In genomic region chr11:62455193-62455592, GRCm38 (mm10) we compare ENCODE assay signal across 10 mouse cellular contexts. TPM values are rescaled to one million over a fixed set of nuclear protein-coding genes. Genes with fewer than 3 reads are reported as not detected.
DNase-seq lines count a peak whose midpoint lies in the region; ATAC-seq and TF ChIP-seq lines count a peak whose summit lies in the region.
"Had no signal": no experiment of that assay in that cellular context is flagged by ENCODE, and none has a peak within 500 bp of the region (broad histone marks: within the 10 kb centered on the region; RNA-seq: fewer than 3 reads in every experiment).

No protein-coding gene starts in this region.

- no peak for TF ChIP-seq RAD21 in MEL (IDR thresholded peaks at IDR 0.05; ENCODE audit: low read depth, low read length)

- H3K9ac ChIP-seq in kidney, embryonic 14.5 days (ENCODE audit: low read depth, low read length): no peak overlapping the region
- H3K9ac ChIP-seq in MEL (ENCODE audit: control insufficient read depth, low read depth, low read length, poor library complexity, severe bottlenecking): peak overlapping the region; percentile 30; the same call in 1 of the 2 replicates
- H3K9ac ChIP-seq in hindbrain, embryonic 14.5 days: 0 out of 2 replicates have a peak overlapping the region, but pooled peaks have one; percentile 96
- H3K9ac ChIP-seq in midbrain, embryonic 13.5 days (replicated peaks): no peak overlapping the region

- peak overlapping the region; percentile 95; the same call in 1 of the 2 replicates for H3K4me3 ChIP-seq in kidney, embryonic 14.5 days (ENCODE audit: low read length)
- peak overlapping the region in 1 of 2 experiments; percentile 93; a peak in 2 of 4 replicates for H3K4me3 ChIP-seq in MEL (ENCODE audit: control insufficient read depth in 1 of 2, insufficient read depth in 1 of 2, low read depth in 2 of 2, low read length in 2 of 2)
- H3K4me3 ChIP-seq in hindbrain, embryonic 14.5 days (replicated peaks; ENCODE audit: low read length): peak overlapping the region; percentile 94; the same call in 1 of the 2 replicates
- H3K4me3 ChIP-seq in midbrain, embryonic 13.5 days (replicated peaks): peak overlapping the region; percentile 91; the same call in 1 of the 2 replicates

- peak in 1 of 2 experiments; percentile 37; a peak in 1 of 4 replicates for TF ChIP-seq EP300 in MEL (IDR thresholded peaks at IDR 0.05; ENCODE audit: low read depth in 1 of 2, low read length in 2 of 2)

- H3K4me2 ChIP-seq in kidney, embryonic 14.5 days (replicated peaks; ENCODE audit: low read depth, low read length): peak overlapping the region; percentile 89; the same call in 1 of the 2 replicates
- peak overlapping the region; percentile 81 for H3K4me2 ChIP-seq in hindbrain, embryonic 14.5 days (replicated peaks)
- H3K4me2 ChIP-seq in midbrain, embryonic 13.5 days (replicated peaks): peak overlapping the region; percentile 76

- ATAC-seq in kidney, embryonic 14.5 days (ENCODE audit: low FRiP score, low TSS enrichment): no peak
- no peak for ATAC-seq in hindbrain, embryonic 14.5 days (ENCODE audit: low FRiP score)
- ATAC-seq in midbrain, embryonic 13.5 days: no peak
- no peak for ATAC-seq in monocyte, adult 5-6 weeks (replicated peaks; ENCODE audit: insufficient number of reproducible peaks, low FRiP score, low TSS enrichment, poor library complexity, severe bottlenecking)

- H3K9me3 ChIP-seq in kidney, embryonic 14.5 days (ENCODE audit: control insufficient read depth, low read length): no peaks in the 10 kb centered on the region
- H3K9me3 ChIP-seq in MEL (replicated peaks; ENCODE audit: insufficient read depth, low read length): no peaks in the 10 kb centered on the region
- H3K9me3 ChIP-seq in hindbrain, embryonic 14.5 days (ENCODE audit: control insufficient read depth, low read length): no peaks in the 10 kb centered on the region
- no peaks in the 10 kb centered on the region for H3K9me3 ChIP-seq in midbrain, embryonic 13.5 days

- no peak for DNase-seq in kidney, adult 18-20 months
- DNase-seq in MEL (ENCODE audit: low read depth, low spot score): peak; percentile 30
- DNase-seq in hindbrain, embryonic 14.5 days (ENCODE audit: low spot score): no peak
- DNase-seq in layer of hippocampus, postnatal 10 days (ENCODE audit: low spot score in 2 of 2): no peak
- no peak for DNase-seq in adipocyte (ENCODE audit: low spot score)
- DNase-seq: cerebellum, postnatal 25 days; kidney, postnatal 14 days had no signal

- H3K36me3 ChIP-seq in kidney, embryonic 14.5 days (ENCODE audit: control insufficient read depth, insufficient read depth, low read length): peaks cover 4% of the 10 kb centered on the region; the same call in 1 of the 2 replicates
- H3K36me3 ChIP-seq in MEL (ENCODE audit: control insufficient read depth in 1 of 2, insufficient read depth in 2 of 2, low read length in 2 of 2): peaks cover 8 to 29% of the 10 kb centered on the region in 2 experiments
- H3K36me3 ChIP-seq in hindbrain, embryonic 14.5 days (replicated peaks; ENCODE audit: control insufficient read depth, insufficient read depth): no peaks in the 10 kb centered on the region
- H3K36me3 ChIP-seq in midbrain, embryonic 13.5 days: no peaks in the 10 kb centered on the region

- TF ChIP-seq POLR2A in MEL (IDR thresholded peaks at IDR 0.05; ENCODE audit: control insufficient read depth in 1 of 2, insufficient read depth in 1 of 2, low read depth in 1 of 2, low read length in 2 of 2, poor library complexity in 1 of 2): no peak

- 0 out of 2 replicates have a peak, but pooled peaks cover 8% of the 10 kb centered on the region for H3K4me1 ChIP-seq in kidney, embryonic 14.5 days (ENCODE audit: control insufficient read depth, insufficient read depth, low read length)
- peaks cover 10 to 14% of the 10 kb centered on the region in 2 experiments for H3K4me1 ChIP-seq in MEL (ENCODE audit: control insufficient read depth in 1 of 2, insufficient read depth in 2 of 2, low read length in 2 of 2)
- peaks cover 17% of the 10 kb centered on the region for H3K4me1 ChIP-seq in hindbrain, embryonic 14.5 days (replicated peaks; ENCODE audit: control insufficient read depth, insufficient read depth, low read length)
- H3K4me1 ChIP-seq in midbrain, embryonic 13.5 days (replicated peaks): peaks cover 22% of the 10 kb centered on the region

- no peak overlapping the region for H3K27ac ChIP-seq in kidney, embryonic 14.5 days (ENCODE audit: low read depth, low read length)
- H3K27ac ChIP-seq in MEL (ENCODE audit: control insufficient read depth, low read depth, low read length): no peak overlapping the region
- no peak overlapping the region for H3K27ac ChIP-seq in hindbrain, embryonic 14.5 days
- no peak overlapping the region for H3K27ac ChIP-seq in midbrain, embryonic 13.5 days

- peaks cover 71% of the 10 kb centered on the region for H3K79me2 ChIP-seq in MEL (ENCODE audit: control insufficient read depth, insufficient read depth, low read length, poor library complexity)

- WGBS in kidney, embryonic 14.5 days: 75% methylated on average over 1 of the region's 1 CpGs
- WGBS in hindbrain, embryonic 14.5 days: 92% methylated on average over 1 of the region's 1 CpGs
- WGBS in midbrain, embryonic 13.5 days: 78% methylated on average over 1 of the region's 1 CpGs

- H3K27me3 ChIP-seq in kidney, embryonic 14.5 days (ENCODE audit: control insufficient read depth, insufficient read depth, low read length): no peaks in the 10 kb centered on the region
- H3K27me3 ChIP-seq in MEL (ENCODE audit: control insufficient read depth in 1 of 2, insufficient read depth in 2 of 2, low read length in 2 of 2): no peaks in the 10 kb centered on the region
- H3K27me3 ChIP-seq in hindbrain, embryonic 14.5 days (ENCODE audit: control insufficient read depth, insufficient read depth, low read length): no peaks in the 10 kb centered on the region
- H3K27me3 ChIP-seq in midbrain, embryonic 13.5 days: no peaks in the 10 kb centered on the region

- no peak for TF ChIP-seq CTCF in MEL (IDR thresholded peaks at IDR 0.05 in 2 of 3, conservative IDR thresholded peaks at IDR 0.05 in 1 of 3; ENCODE audit: control insufficient read depth in 1 of 3, insufficient read depth in 1 of 3, low read depth in 2 of 3, low read length in 3 of 3, poor library complexity in 1 of 3, severe bottlenecking in 1 of 3)

TF ChIP-seq in MEL, 35 proteins besides CTCF, POLR2A, EP300 and RAD21:
- TF ChIP-seq TCF12 (IDR thresholded peaks at IDR 0.05; ENCODE audit: low read depth, low read length) (peak; percentile 19; the same call in 1 of the 2 replicates), ETS1 (IDR thresholded peaks at IDR 0.05; ENCODE audit: low read depth, low read length) (peak; percentile 55; the same call in 1 of the 2 replicates), MXI1 (IDR thresholded peaks at IDR 0.05; ENCODE audit: low read depth, low read length) (0 out of 2 replicates have a peak, but pooled peaks have one; percentile 24), HCFC1 (IDR thresholded peaks at IDR 0.05; ENCODE audit: low read depth, low read length) (no peak), MYB (IDR thresholded peaks at IDR 0.05; ENCODE audit: low read depth, low read length) (no peak), E2F4 (IDR thresholded peaks at IDR 0.05; ENCODE audit: borderline replicate concordance, low read depth, low read length) (no peak), MYC (IDR thresholded peaks at IDR 0.05; ENCODE audit: low read depth, low read length) (no peak), JUND (IDR thresholded peaks at IDR 0.05; ENCODE audit: low read depth, low read length) (no peak), MEF2A (IDR thresholded peaks at IDR 0.05; ENCODE audit: extremely low read depth, insufficient replicate concordance, low read depth, low read length, poor library complexity, severe bottlenecking) (no peak), ZKSCAN1 (IDR thresholded peaks at IDR 0.05; ENCODE audit: low read depth, low read length) (no peak), SMC3 (IDR thresholded peaks at IDR 0.05; ENCODE audit: low read depth, low read length) (no peak), GATA1 (IDR thresholded peaks at IDR 0.05; ENCODE audit: low read depth, low read length) (peak; percentile 55; the same call in 1 of the 2 replicates), GABPA (IDR thresholded peaks at IDR 0.05; ENCODE audit: low read depth, low read length) (no peak), RCOR1 (IDR thresholded peaks at IDR 0.05; ENCODE audit: low read depth, low read length) (peak; percentile 61; the same call in 1 of the 2 replicates)

RNA-seq across cellular contexts. Expression of gene Pigl, which starts 3.1 kb away (rescaled TPM):
- 12.3 and 15.1 TPM in 2 replicates for polyA plus RNA-seq in kidney, embryonic 14.5 days (2014; fragmentation: Nextera tagmentation; extraction: Ambion mirVana)
- total RNA-seq in MEL (2012; rRNA removed): 1.6 and 2.0 TPM in 2 replicates
- polyA plus RNA-seq in MEL (2012; ENCODE audit: insufficient read depth in 1 of 2, insufficient read length in 2 of 2, low read depth in 1 of 2, low replicate concordance in 2 of 2, missing spikeins in 1 of 2): 1 to 10 TPM in 1 of 2 experiments, not detected in 1; 4.1 TPM
- 8.6 and 10.4 TPM in 2 replicates for polyA plus RNA-seq in hindbrain, embryonic 14.5 days (2014; fragmentation: Nextera tagmentation; extraction: Ambion mirVana)
- polyA plus RNA-seq in midbrain, embryonic 13.5 days (2015; fragmentation: Nextera tagmentation; extraction: Ambion mirVana): 9.1 and 9.2 TPM in 2 replicates
- 4.1 to 7.1 TPM (median 4.7 TPM) in 3 replicates for total RNA-seq in monocyte, adult 5-6 weeks (2017)
- total RNA-seq in layer of hippocampus, postnatal 10 days (2021): 1 to 10 TPM; 7.0 to 7.6 TPM

RNA-seq across cellular contexts. Expression of gene Ncor1, which starts 3.1 kb away (rescaled TPM):
- 160 and 203 TPM in 2 replicates for polyA plus RNA-seq in kidney, embryonic 14.5 days (2014; fragmentation: Nextera tagmentation; extraction: Ambion mirVana)
- total RNA-seq in MEL (2012; rRNA removed): 71.8 and 90.7 TPM in 2 replicates
- 100 to 1,000 TPM; 188 to 250 TPM for polyA plus RNA-seq in MEL (2012; ENCODE audit: insufficient read depth in 1 of 2, insufficient read length in 2 of 2, low read depth in 1 of 2, low replicate concordance in 2 of 2, missing spikeins in 1 of 2)
- polyA plus RNA-seq in hindbrain, embryonic 14.5 days (2014; fragmentation: Nextera tagmentation; extraction: Ambion mirVana): 189 and 202 TPM in 2 replicates
- polyA plus RNA-seq in midbrain, embryonic 13.5 days (2015; fragmentation: Nextera tagmentation; extraction: Ambion mirVana): 150 and 174 TPM in 2 replicates
- 267 to 440 TPM (median 292 TPM) in 3 replicates for total RNA-seq in monocyte, adult 5-6 weeks (2017)
- 100 to 1,000 TPM; 250 to 284 TPM for total RNA-seq in layer of hippocampus, postnatal 10 days (2021)

Comparison
In these comparisons a context has a peak if more than half of its experiments do, and no peak if none do; other contexts are left out.
1. H3K9ac ChIP-seq: peak in MEL (single experiment) and hindbrain, embryonic 14.5 days (single experiment); none in kidney, embryonic 14.5 days (single experiment) and midbrain, embryonic 13.5 days (single experiment).
2. Peak in every context shown above with its lines, with median percentiles within 50 percentile points of each other: H3K4me2 ChIP-seq.